Comparison of ENCODE assay signal across 20 mouse cellular contexts in the genomic region with DNA sequence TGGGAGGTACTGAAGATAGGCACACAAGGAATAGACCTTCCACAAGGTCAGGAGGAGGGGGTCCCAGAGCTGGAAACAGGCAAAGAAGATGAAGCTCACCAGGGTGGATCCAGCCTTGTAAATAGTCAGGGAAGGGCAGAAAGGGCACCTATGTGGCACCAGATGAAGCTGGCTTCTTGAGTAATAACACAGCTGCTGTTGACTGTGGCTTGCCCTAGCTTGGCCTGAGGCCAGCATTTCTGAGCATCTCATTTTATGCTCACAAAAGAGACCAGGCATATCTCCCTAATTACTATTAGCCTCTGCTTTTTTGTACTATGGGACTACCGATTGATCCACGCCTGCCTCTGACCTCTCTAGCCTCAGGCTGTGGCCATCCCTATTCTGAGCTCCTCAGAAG. TPM values are rescaled to one million over a fixed set of nuclear protein-coding genes. Genes with fewer than 3 reads are reported as not detected.
DNase-seq lines count a peak whose midpoint lies in the region; ATAC-seq lines count a peak whose summit lies in the region.
"Had no signal": no experiment of that assay in that cellular context is flagged by ENCODE, and none has a peak within 500 bp of the region (broad histone marks: within the 10 kb centered on the region; RNA-seq: fewer than 3 reads in every experiment).

No protein-coding gene starts in this region.

- H3K27me3 ChIP-seq in forebrain, embryonic 14.5 days (replicated peaks; ENCODE audit: control insufficient read depth, insufficient read depth, low read length), result no peaks in the 10 kb centered on the region
- H3K27me3 ChIP-seq in forebrain, embryonic 10.5 days (ENCODE audit: poor library complexity, severe bottlenecking), result no peaks in the 10 kb centered on the region
- H3K27me3 ChIP-seq in midbrain, embryonic 14.5 days (ENCODE audit: control insufficient read depth, insufficient read depth, low read length), result no peaks in the 10 kb centered on the region
- H3K27me3 ChIP-seq in midbrain, embryonic 16.5 days (ENCODE audit: control insufficient read depth, insufficient read depth, low read depth, low read length), result no peaks in the 10 kb centered on the region
- H3K27me3 ChIP-seq: heart, embryonic 15.5 days; limb, embryonic 15.5 days; liver, embryonic 15.5 days; neural tube, embryonic 15.5 days had no signal

- H3K4me3 ChIP-seq in forebrain, embryonic 14.5 days (ENCODE audit: low read depth, low read length), result no peak overlapping the region
- H3K4me3 ChIP-seq in forebrain, embryonic 10.5 days, result no peak overlapping the region
- no peak overlapping the region for H3K4me3 ChIP-seq in midbrain, embryonic 14.5 days (replicated peaks; ENCODE audit: low read depth, low read length)
- H3K4me3 ChIP-seq in midbrain, embryonic 16.5 days (ENCODE audit: low read depth, low read length), result no peak overlapping the region
- no peak overlapping the region for H3K4me3 ChIP-seq in brown adipose tissue, adult 24 weeks (ENCODE audit: insufficient read depth, low read depth, low read length)
- H3K4me3 ChIP-seq: heart, embryonic 15.5 days; limb, embryonic 15.5 days; liver, embryonic 15.5 days; midbrain, embryonic 10.5 days; neural tube, embryonic 15.5 days had no signal

- H3K36me3 ChIP-seq in forebrain, embryonic 14.5 days (ENCODE audit: control insufficient read depth, insufficient read depth, low read length), result no peaks in the 10 kb centered on the region
- H3K36me3 ChIP-seq in forebrain, embryonic 10.5 days (replicated peaks), result no peaks in the 10 kb centered on the region
- H3K36me3 ChIP-seq in midbrain, embryonic 14.5 days (ENCODE audit: control insufficient read depth, insufficient read depth, low read length), result no peaks in the 10 kb centered on the region
- no peaks in the 10 kb centered on the region for H3K36me3 ChIP-seq in midbrain, embryonic 16.5 days (ENCODE audit: control insufficient read depth, insufficient read depth, low read length)
- H3K36me3 ChIP-seq: heart, embryonic 15.5 days; limb, embryonic 15.5 days; liver, embryonic 15.5 days; midbrain, embryonic 10.5 days; neural tube, embryonic 15.5 days had no signal

- no peaks in the 10 kb centered on the region for H3K4me1 ChIP-seq in forebrain, embryonic 14.5 days (ENCODE audit: control insufficient read depth, insufficient read depth, low read length)
- peaks cover 15% of the 10 kb centered on the region for H3K4me1 ChIP-seq in forebrain, embryonic 10.5 days
- peaks cover 4% of the 10 kb centered on the region; the same call in 1 of the 2 replicates for H3K4me1 ChIP-seq in midbrain, embryonic 14.5 days (ENCODE audit: control insufficient read depth, insufficient read depth, low read length)
- H3K4me1 ChIP-seq in midbrain, embryonic 16.5 days (ENCODE audit: control insufficient read depth, insufficient read depth, low read length), result no peaks in the 10 kb centered on the region
- H3K4me1 ChIP-seq in brown adipose tissue, adult 24 weeks (ENCODE audit: control insufficient read depth, insufficient read depth, insufficient read length, low read length), result peaks cover 32% of the 10 kb centered on the region
- H3K4me1 ChIP-seq: neural tube, embryonic 15.5 days had no signal

- H3K9ac ChIP-seq in forebrain, embryonic 14.5 days (ENCODE audit: low read length), result no peak overlapping the region
- no peak overlapping the region for H3K9ac ChIP-seq in midbrain, embryonic 14.5 days (replicated peaks; ENCODE audit: low read length)
- no peak overlapping the region for H3K9ac ChIP-seq in midbrain, embryonic 16.5 days (ENCODE audit: low read depth, low read length)
- H3K9ac ChIP-seq: heart, embryonic 15.5 days; limb, embryonic 15.5 days; liver, embryonic 15.5 days; neural tube, embryonic 15.5 days had no signal

- H3K9me3 ChIP-seq in forebrain, embryonic 14.5 days (replicated peaks; ENCODE audit: control insufficient read depth, low read length), result no peaks in the 10 kb centered on the region
- no peaks in the 10 kb centered on the region for H3K9me3 ChIP-seq in forebrain, embryonic 10.5 days
- no peaks in the 10 kb centered on the region for H3K9me3 ChIP-seq in midbrain, embryonic 14.5 days (ENCODE audit: control insufficient read depth, low read length)
- H3K9me3 ChIP-seq in midbrain, embryonic 16.5 days (replicated peaks; ENCODE audit: control insufficient read depth, low read length, poor library complexity, severe bottlenecking), result no peaks in the 10 kb centered on the region
- H3K9me3 ChIP-seq: heart, embryonic 15.5 days; limb, embryonic 15.5 days; liver, embryonic 15.5 days; midbrain, embryonic 10.5 days; neural tube, embryonic 15.5 days had no signal

- DNase-seq in forebrain, embryonic 14.5 days (ENCODE audit: low spot score), result peak; percentile 26
- no peak for DNase-seq in forebrain, embryonic 10.5 days (ENCODE audit: extremely low spot score, low spot score)
- peak; percentile 20 for DNase-seq in midbrain, embryonic 14.5 days
- DNase-seq in Muller cell, postnatal 12 days (ENCODE audit: inconsistent ontology term), result peak; percentile 29
- DNase-seq in liver, result no peak
- DNase-seq: adrenal gland, adult 8-10 months; cerebellum, adult 11 months; cerebellum, adult 9-11 months; heart, postnatal 4 days; layer of hippocampus, adult 9-11 months; thymus, postnatal 36 days had no signal

- H3K4me2 ChIP-seq in forebrain, embryonic 14.5 days (ENCODE audit: low read length), result no peak overlapping the region
- no peak overlapping the region for H3K4me2 ChIP-seq in midbrain, embryonic 14.5 days (ENCODE audit: low read length)
- no peak overlapping the region for H3K4me2 ChIP-seq in midbrain, embryonic 16.5 days (ENCODE audit: low read length)
- H3K4me2 ChIP-seq: heart, embryonic 15.5 days; limb, embryonic 15.5 days; liver, embryonic 15.5 days; neural tube, embryonic 15.5 days had no signal

- WGBS in forebrain, embryonic 14.5 days, result 73% methylated on average over 2 of the region's 2 CpGs
- 75% methylated on average over 2 of the region's 2 CpGs for WGBS in forebrain, embryonic 10.5 days
- WGBS in midbrain, embryonic 14.5 days, result 76% methylated on average over 2 of the region's 2 CpGs
- 66% methylated on average over 2 of the region's 2 CpGs for WGBS in midbrain, embryonic 16.5 days

- no peak for ATAC-seq in forebrain, embryonic 14.5 days
- ATAC-seq in midbrain, embryonic 14.5 days (ENCODE audit: low FRiP score, low TSS enrichment), result no peak
- ATAC-seq in midbrain, embryonic 16.5 days, result no peak
- ATAC-seq: hindbrain, embryonic 16.5 days; intestine, embryonic 16.5 days had no signal

- no peak overlapping the region for H3K27ac ChIP-seq in forebrain, embryonic 14.5 days (ENCODE audit: low read depth, low read length)
- no peak overlapping the region for H3K27ac ChIP-seq in forebrain, embryonic 10.5 days
- no peak overlapping the region for H3K27ac ChIP-seq in midbrain, embryonic 14.5 days (replicated peaks; ENCODE audit: low read depth, low read length)
- H3K27ac ChIP-seq in midbrain, embryonic 16.5 days (ENCODE audit: low read length), result no peak overlapping the region
- H3K27ac ChIP-seq in brown adipose tissue, adult 24 weeks (replicated peaks; ENCODE audit: low read depth, low read length), result peak overlapping the region; percentile 99
- H3K27ac ChIP-seq: heart, embryonic 15.5 days; limb, embryonic 15.5 days; liver, embryonic 15.5 days; neural tube, embryonic 15.5 days had no signal

RNA-seq across cellular contexts. Expression of gene A630001G21Rik, which starts 28.6 kb away (rescaled TPM):
- 0.33 and 0.48 TPM in 2 replicates for polyA plus RNA-seq in forebrain, embryonic 14.5 days (2014; fragmentation: Nextera tagmentation; extraction: Ambion mirVana)
- 0.51 and 0.65 TPM in 2 replicates for polyA plus RNA-seq in forebrain, embryonic 10.5 days (2016; fragmentation: Nextera tagmentation; extraction: Ambion mirVana)
- 0.59 and 0.80 TPM in 2 replicates for polyA plus RNA-seq in midbrain, embryonic 14.5 days (2014; fragmentation: Nextera tagmentation; extraction: Ambion mirVana)
- polyA plus RNA-seq in midbrain, embryonic 16.5 days (2015; fragmentation: Nextera tagmentation; extraction: Ambion mirVana), result 0.19 and 0.27 TPM in 2 replicates
- 3.3 TPM in 1 of 2 replicates, not detected in the other for polyA plus RNA-seq in brown adipose tissue, adult 24 weeks (2012; ENCODE audit: insufficient read depth, insufficient read length, missing spikeins)

RNA-seq across cellular contexts. Expression of gene Cab39, which starts 43.4 kb away (rescaled TPM):
- 62.9 and 74.3 TPM in 2 replicates for polyA plus RNA-seq in forebrain, embryonic 14.5 days (2014; fragmentation: Nextera tagmentation; extraction: Ambion mirVana)
- 34.0 TPM in 2 replicates for polyA plus RNA-seq in forebrain, embryonic 10.5 days (2016; fragmentation: Nextera tagmentation; extraction: Ambion mirVana)
- polyA plus RNA-seq in midbrain, embryonic 14.5 days (2014; fragmentation: Nextera tagmentation; extraction: Ambion mirVana), result 74.8 and 94.5 TPM in 2 replicates
- 49.4 and 51.1 TPM in 2 replicates for polyA plus RNA-seq in midbrain, embryonic 16.5 days (2015; fragmentation: Nextera tagmentation; extraction: Ambion mirVana)
- polyA plus RNA-seq in brown adipose tissue, adult 24 weeks (2012; ENCODE audit: insufficient read depth, insufficient read length, missing spikeins), result 68.7 and 78.3 TPM in 2 replicates

Comparison
In these comparisons a context has a peak if more than half of its experiments do, and no peak if none do; other contexts are left out.
1. DNase-seq: peak in forebrain, embryonic 14.5 days (single experiment), midbrain, embryonic 14.5 days (single experiment) and Muller cell, postnatal 12 days (single experiment); none in forebrain, embryonic 10.5 days (single experiment) and liver (single experiment).